Mouse (Mus musculus): ENCODE measurements at regions not wholly inside any gene's neighbourhood (a gene's known extent, or its start where the extent isn't known, plus 50 kb on each side); places are given as distances from the start of the nearest gene placed in this dataset.

GRCm38 (mm10) chr13:110522974-110523373, 128.1 kb downstream of the Plk2 start:
- Histone ChIP-seq H3K4me3 (ENCODE audit: control insufficient read depth in 1 of 2, insufficient read depth in 1 of 2, low read depth in 2 of 2, low read length in 2 of 2) (no peak overlapping the region), H3K79me2 (ENCODE audit: control insufficient read depth, insufficient read depth, low read length, poor library complexity) (no peaks in the 10 kb centered on the region), H3K36me3 (ENCODE audit: control insufficient read depth in 1 of 2, insufficient read depth in 2 of 2, low read length in 2 of 2) (no peaks in the 10 kb centered on the region), H3K27ac (ENCODE audit: control insufficient read depth, low read depth, low read length) (no peak overlapping the region), H3K9ac (ENCODE audit: control insufficient read depth, low read depth, low read length, poor library complexity, severe bottlenecking) (no peak overlapping the region), H3K27me3 (ENCODE audit: control insufficient read depth in 1 of 2, insufficient read depth in 2 of 2, low read length in 2 of 2) (no peaks in the 10 kb centered on the region), H3K9me3 (replicated peaks; ENCODE audit: insufficient read depth, low read length) (no peaks in the 10 kb centered on the region), H3K4me1 (ENCODE audit: control insufficient read depth in 1 of 2, insufficient read depth in 2 of 2, low read length in 2 of 2) (no peaks in the 10 kb centered on the region)
- no peak for TF ChIP-seq ELF1 (IDR thresholded peaks at IDR 0.05; ENCODE audit: low read depth, low read length)
- no peak for TF ChIP-seq ZNF384 (IDR thresholded peaks at IDR 0.05; ENCODE audit: low read depth, low read length)
- TF ChIP-seq SIN3A (IDR thresholded peaks at IDR 0.05; ENCODE audit: low read length), result no peak
- no peak for DNase-seq (ENCODE audit: low read depth, low spot score)

- no peaks in the 10 kb centered on the region for H3K36me3 ChIP-seq (ENCODE audit: control insufficient read depth in 1 of 2, insufficient read depth in 2 of 2, low read length in 2 of 2)
- no peaks in the 10 kb centered on the region for H3K27me3 ChIP-seq (ENCODE audit: control insufficient read depth in 1 of 2, insufficient read depth in 2 of 2, low read length in 2 of 2)
- no peak for DNase-seq (ENCODE audit: low read depth, low spot score)
- no peaks in the 10 kb centered on the region for H3K4me1 ChIP-seq (ENCODE audit: control insufficient read depth in 1 of 2, insufficient read depth in 2 of 2, low read length in 2 of 2)
- no peak overlapping the region for H3K4me3 ChIP-seq (ENCODE audit: control insufficient read depth in 1 of 2, insufficient read depth in 1 of 2, low read depth in 2 of 2, low read length in 2 of 2)
- H3K9ac ChIP-seq (ENCODE audit: control insufficient read depth, low read depth, low read length, poor library complexity, severe bottlenecking), result no peak overlapping the region
- TF ChIP-seq MYB (IDR thresholded peaks at IDR 0.05; ENCODE audit: low read depth, low read length) (no peak), RAD21 (IDR thresholded peaks at IDR 0.05; ENCODE audit: low read depth, low read length) (no peak), HCFC1 (IDR thresholded peaks at IDR 0.05; ENCODE audit: low read depth, low read length) (no peak), CTCF (IDR thresholded peaks at IDR 0.05 in 2 of 3, conservative IDR thresholded peaks at IDR 0.05 in 1 of 3; ENCODE audit: control insufficient read depth in 1 of 3, insufficient read depth in 1 of 3, low read depth in 2 of 3, low read length in 3 of 3, poor library complexity in 1 of 3, severe bottlenecking in 1 of 3) (no peak), ZMIZ1 (IDR thresholded peaks at IDR 0.05; ENCODE audit: low read depth, low read length) (no peak), JUND (IDR thresholded peaks at IDR 0.05; ENCODE audit: low read depth, low read length) (no peak), UBTF (IDR thresholded peaks at IDR 0.05; ENCODE audit: borderline replicate concordance, insufficient read depth, low read depth, low read length) (no peak), MAZ (IDR thresholded peaks at IDR 0.05; ENCODE audit: low read depth, low read length) (no peak), NELFE (IDR thresholded peaks at IDR 0.05; ENCODE audit: low read depth, low read length) (no peak), USF2 (IDR thresholded peaks at IDR 0.05; ENCODE audit: borderline replicate concordance in 1 of 2, insufficient read depth in 1 of 2, low read depth in 1 of 2, low read length in 2 of 2) (no peak), TCF12 (IDR thresholded peaks at IDR 0.05; ENCODE audit: low read depth, low read length) (no peak), MYC (IDR thresholded peaks at IDR 0.05; ENCODE audit: low read depth, low read length) (no peak), ZNF384 (IDR thresholded peaks at IDR 0.05; ENCODE audit: low read depth, low read length) (no peak)
- no peaks in the 10 kb centered on the region for H3K9me3 ChIP-seq (replicated peaks; ENCODE audit: insufficient read depth, low read length)
- no peaks in the 10 kb centered on the region for H3K79me2 ChIP-seq (ENCODE audit: control insufficient read depth, insufficient read depth, low read length, poor library complexity)
- H3K27ac ChIP-seq (ENCODE audit: control insufficient read depth, low read depth, low read length), result no peak overlapping the region
These were observed 132.8 kb downstream of the Plk2 start for GRCm38 (mm10) chr13:110527681-110528080.

GRCm38 (mm10) chr13:110529624-110530023, 134.8 kb downstream of the Plk2 start:
- H3K4me1 ChIP-seq (ENCODE audit: control insufficient read depth in 1 of 2, insufficient read depth in 2 of 2, low read length in 2 of 2), result no peaks in the 10 kb centered on the region
- H3K9me3 ChIP-seq (replicated peaks; ENCODE audit: insufficient read depth, low read length), result no peaks in the 10 kb centered on the region
- H3K9ac ChIP-seq (ENCODE audit: control insufficient read depth, low read depth, low read length, poor library complexity, severe bottlenecking), result no peak overlapping the region
- no peaks in the 10 kb centered on the region for H3K79me2 ChIP-seq (ENCODE audit: control insufficient read depth, insufficient read depth, low read length, poor library complexity)
- TF ChIP-seq BHLHE40 (IDR thresholded peaks at IDR 0.05; ENCODE audit: borderline replicate concordance, low read depth, low read length), result no peak
- TF ChIP-seq HCFC1 (IDR thresholded peaks at IDR 0.05; ENCODE audit: low read depth, low read length), result no peak
- no peak for TF ChIP-seq RAD21 (IDR thresholded peaks at IDR 0.05; ENCODE audit: low read depth, low read length)
- no peak for TF ChIP-seq POLR2A (IDR thresholded peaks at IDR 0.05; ENCODE audit: control insufficient read depth in 1 of 2, insufficient read depth in 1 of 2, low read depth in 1 of 2, low read length in 2 of 2, poor library complexity in 1 of 2)
- no peak for TF ChIP-seq MAFK (IDR thresholded peaks at IDR 0.05; ENCODE audit: borderline replicate concordance, low read depth, low read length)
- no peak for TF ChIP-seq MEF2A (IDR thresholded peaks at IDR 0.05; ENCODE audit: extremely low read depth, insufficient replicate concordance, low read depth, low read length, poor library complexity, severe bottlenecking)
- TF ChIP-seq E2F4 (IDR thresholded peaks at IDR 0.05; ENCODE audit: borderline replicate concordance, low read depth, low read length), result no peak
- no peak for TF ChIP-seq TBP (IDR thresholded peaks at IDR 0.05; ENCODE audit: low read depth, low read length)
- no peak for TF ChIP-seq TCF12 (IDR thresholded peaks at IDR 0.05; ENCODE audit: low read depth, low read length)
- no peak for TF ChIP-seq SIN3A (IDR thresholded peaks at IDR 0.05; ENCODE audit: low read length)
- no peak for TF ChIP-seq MYC (IDR thresholded peaks at IDR 0.05; ENCODE audit: low read depth, low read length)
- no peak for TF ChIP-seq USF2 (IDR thresholded peaks at IDR 0.05; ENCODE audit: borderline replicate concordance in 1 of 2, insufficient read depth in 1 of 2, low read depth in 1 of 2, low read length in 2 of 2)
- no peak overlapping the region for H3K27ac ChIP-seq (ENCODE audit: control insufficient read depth, low read depth, low read length)
- DNase-seq (ENCODE audit: low read depth, low spot score), result no peak
- H3K4me3 ChIP-seq (ENCODE audit: control insufficient read depth in 1 of 2, insufficient read depth in 1 of 2, low read depth in 2 of 2, low read length in 2 of 2), result no peak overlapping the region
- no peaks in the 10 kb centered on the region for H3K36me3 ChIP-seq (ENCODE audit: control insufficient read depth in 1 of 2, insufficient read depth in 2 of 2, low read length in 2 of 2)
- peaks cover 0 to 2% of the 10 kb centered on the region in 2 experiments; a peak in 1 of 4 replicates for H3K27me3 ChIP-seq (ENCODE audit: control insufficient read depth in 1 of 2, insufficient read depth in 2 of 2, low read length in 2 of 2)
